Mouse (Mus musculus): ENCODE data around the gene Arhgef26.

Arhgef26 gene

GRCm38 (mm10) chr3:62447151-62447550 is 109.0 kb downstream of the Arhgef26 start:
- DNase-seq (ENCODE audit: low spot score in 2 of 2) = no peak

- no peak for DNase-seq (ENCODE audit: low spot score in 2 of 2)
Measured at GRCm38 (mm10) chr3:62449871-62450496, 111.8 kb downstream of the Arhgef26 start.

GRCm38 (mm10) chr3:62452961-62453360 is 114.8 kb downstream of the Arhgef26 start:
- no peak for DNase-seq (ENCODE audit: low spot score in 2 of 2)

GRCm38 (mm10) chr3:62454096-62454495 is 116.0 kb downstream of the Arhgef26 start:
- DNase-seq (ENCODE audit: low spot score in 2 of 2) = no peak

GRCm38 (mm10) chr3:62455854-62456253 is 117.7 kb downstream of the Arhgef26 start:
- DNase-seq (ENCODE audit: low spot score in 2 of 2) = no peak

GRCm38 (mm10) chr3:62458284-62459013 is 120.3 kb downstream of the Arhgef26 start:
- peak in 1 of 2 experiments; percentile 25 for DNase-seq (ENCODE audit: low spot score in 2 of 2)

- DNase-seq (ENCODE audit: low spot score in 2 of 2) = no peak
Measured at GRCm38 (mm10) chr3:62459483-62459882, 121.3 kb downstream of the Arhgef26 start.

DNA sequence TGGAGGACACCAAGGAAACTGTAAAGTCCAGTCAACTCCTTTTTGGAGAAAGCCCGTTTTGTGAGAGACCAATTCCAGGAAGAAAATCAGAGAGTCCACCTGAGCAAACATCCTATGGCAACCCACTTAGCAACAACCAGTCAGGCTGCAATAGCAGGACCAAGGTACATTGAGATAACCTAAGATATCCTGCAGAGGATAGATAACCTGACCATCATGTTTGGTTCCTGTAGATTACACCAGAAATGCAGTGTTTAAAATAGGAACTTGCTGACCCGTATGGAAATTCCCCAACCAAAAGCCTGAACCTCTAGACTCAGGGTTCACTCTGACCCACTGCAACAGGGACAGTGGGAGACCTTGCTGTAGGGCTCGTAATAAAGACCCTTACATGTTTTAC is 126.1 kb downstream of the Arhgef26 start:
- no peak for DNase-seq (ENCODE audit: low spot score in 2 of 2)

- DNase-seq (ENCODE audit: low spot score in 2 of 2) = no peak
Measured at GRCm38 (mm10) chr3:62470179-62470578, 132.0 kb downstream of the Arhgef26 start.

DNA sequence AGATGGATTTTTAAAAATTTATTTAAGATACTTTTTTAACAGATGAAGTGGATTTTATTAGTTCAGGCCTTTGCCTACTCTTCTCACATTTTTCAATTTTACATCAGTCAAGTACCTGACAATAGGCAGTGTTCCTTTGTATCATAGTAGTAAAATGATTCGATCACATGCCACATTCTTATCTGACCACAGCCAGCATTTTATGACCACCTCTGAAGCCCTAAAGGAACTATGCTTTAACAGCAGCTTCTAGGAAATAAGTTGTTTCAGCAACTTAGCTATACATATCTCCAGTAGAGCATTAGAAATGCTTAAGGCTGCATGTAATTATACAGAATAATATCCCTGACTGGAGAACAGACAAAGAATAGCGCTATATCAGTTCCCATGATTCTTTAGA is 146.2 kb downstream of the Arhgef26 start:
- DNase-seq (ENCODE audit: low spot score in 2 of 2) = no peak

DNA sequence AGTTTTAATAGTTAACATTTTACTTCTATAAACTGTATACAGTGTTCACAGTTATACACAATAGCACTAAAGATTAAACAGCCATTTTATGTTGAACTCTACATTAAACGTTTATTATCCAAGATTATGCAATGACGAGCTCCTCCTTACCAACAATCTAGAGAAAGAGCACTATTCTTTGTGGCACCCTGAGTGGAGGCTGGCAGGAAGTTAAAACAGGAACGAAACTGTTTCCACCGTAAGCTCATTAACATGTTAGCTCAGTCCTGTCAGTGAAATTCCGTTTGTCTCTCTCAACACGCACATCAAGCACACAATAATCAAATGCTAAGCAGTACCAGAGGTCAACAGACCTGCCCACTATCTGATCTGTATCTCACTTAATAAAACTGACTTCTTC is 154.4 kb downstream of the Arhgef26 start:
- no peak for DNase-seq (ENCODE audit: low spot score in 2 of 2)

DNA sequence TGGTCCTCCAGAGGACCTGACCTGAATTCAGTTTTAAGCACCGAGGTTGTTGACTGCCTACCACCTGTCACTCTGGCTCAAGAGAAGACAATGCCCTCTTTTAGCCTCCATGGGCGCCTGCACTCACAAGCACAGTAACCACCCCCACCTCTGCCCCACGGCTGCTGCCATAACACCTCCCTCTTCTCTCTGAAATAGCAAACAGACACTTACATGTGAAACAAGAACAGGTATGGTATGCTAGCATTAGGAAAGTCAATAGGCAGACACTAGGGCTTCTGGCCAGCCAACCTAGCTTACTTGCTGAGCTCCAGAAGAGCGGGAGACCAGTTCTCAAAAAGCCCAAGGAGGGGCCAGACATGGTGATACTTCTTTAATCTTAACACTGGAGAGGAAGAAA is 161.2 kb downstream of the Arhgef26 start:
- DNase-seq (ENCODE audit: low spot score in 2 of 2) = no peak

- DNase-seq (ENCODE audit: low spot score in 2 of 2) = no peak
Measured at GRCm38 (mm10) chr3:62505166-62505900, 167.2 kb downstream of the Arhgef26 start.

DNA sequence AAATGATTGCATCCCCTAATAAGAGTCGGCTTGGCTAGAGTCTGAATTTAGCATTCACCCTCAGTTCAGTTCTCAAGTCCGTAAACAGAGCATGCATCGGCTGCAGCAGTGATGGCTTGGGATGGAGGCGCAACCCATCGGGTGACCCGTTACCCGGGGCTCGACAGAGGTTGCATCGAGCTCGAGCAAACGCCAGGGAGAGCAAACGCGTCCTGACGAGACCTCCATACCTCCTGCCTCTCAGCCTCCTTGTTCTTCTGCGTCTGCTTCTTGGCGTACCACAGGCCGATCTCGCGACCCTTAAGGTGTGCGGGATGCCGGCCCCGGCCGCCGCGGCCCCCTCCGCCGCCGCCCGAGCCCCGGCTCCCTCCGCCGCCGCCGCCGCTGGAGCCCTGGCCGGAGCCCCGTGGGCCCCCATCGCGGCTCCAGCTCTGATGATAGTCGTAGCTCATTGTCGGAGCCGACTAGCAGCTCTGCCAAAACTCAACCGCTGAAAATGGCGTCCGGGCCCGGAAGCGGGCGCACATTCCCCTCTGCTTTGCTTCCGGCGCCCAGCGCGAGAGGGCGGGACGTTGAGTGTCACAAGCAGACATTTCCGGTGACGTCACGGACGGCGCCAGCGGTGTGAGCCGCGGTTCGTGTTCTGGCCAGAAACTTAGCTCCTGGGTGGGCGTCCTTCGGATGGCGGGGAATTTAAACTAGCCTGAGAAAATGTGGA is 168.5 kb downstream of the Arhgef26 start, which contains the start of gene Dhx36:
Dhx36 (minus strand) TSS at position 517 of the 718 bp plus-strand sequence.
- peak; percentile 92 to 96 for DNase-seq (ENCODE audit: low spot score in 2 of 2)

- no peak for DNase-seq (ENCODE audit: low spot score in 2 of 2)
Measured at GRCm38 (mm10) chr3:62507206-62507647, 169.1 kb downstream of the Arhgef26 start.

Data from thymus, postnatal 10 days (tissue).